Mouse (Mus musculus): ENCODE measurements around the gene Nrg4. TPM values are rescaled to one million over a fixed set of nuclear protein-coding genes. Genes with fewer than 3 reads are reported as not detected.

The Nrg4 gene
- total RNA-seq, 2 experiments from 2014 or later, result not detected

- no peak for ATAC-seq (replicated peaks; ENCODE audit: low FRiP score, low TSS enrichment, poor library complexity, severe bottlenecking)
Observed at GRCm38 (mm10) chr9:55324516-55324915, 2.1 kb downstream of the Nrg4 start.

GRCm38 (mm10) chr9:55324085-55324484 is 2.6 kb downstream of the Nrg4 start:
- no peak for ATAC-seq (replicated peaks; ENCODE audit: low FRiP score, low TSS enrichment, poor library complexity, severe bottlenecking)

- no peak for ATAC-seq (replicated peaks; ENCODE audit: low FRiP score, low TSS enrichment, poor library complexity, severe bottlenecking)
Observed at GRCm38 (mm10) chr9:55322641-55323040, 4.0 kb downstream of the Nrg4 start.

GRCm38 (mm10) chr9:55313619-55314261 is 12.9 kb downstream of the Nrg4 start:
- no peak for ATAC-seq (replicated peaks; ENCODE audit: low FRiP score, low TSS enrichment, poor library complexity, severe bottlenecking)

GRCm38 (mm10) chr9:55311560-55311959 is 15.1 kb downstream of the Nrg4 start:
- ATAC-seq (replicated peaks; ENCODE audit: low FRiP score, low TSS enrichment, poor library complexity, severe bottlenecking), result peak; percentile 92

GRCm38 (mm10) chr9:55308455-55308854 is 18.2 kb downstream of the Nrg4 start:
- no peak for ATAC-seq (replicated peaks; ENCODE audit: low FRiP score, low TSS enrichment, poor library complexity, severe bottlenecking)

GRCm38 (mm10) chr9:55307557-55307956 is 19.1 kb downstream of the Nrg4 start:
- no peak for ATAC-seq (replicated peaks; ENCODE audit: low FRiP score, low TSS enrichment, poor library complexity, severe bottlenecking)

GRCm38 (mm10) chr9:55307066-55307465 is 19.6 kb downstream of the Nrg4 start:
- no peak for ATAC-seq (replicated peaks; ENCODE audit: low FRiP score, low TSS enrichment, poor library complexity, severe bottlenecking)

- no peak for ATAC-seq (replicated peaks; ENCODE audit: low FRiP score, low TSS enrichment, poor library complexity, severe bottlenecking)
Observed at GRCm38 (mm10) chr9:55296221-55296620, 30.4 kb downstream of the Nrg4 start.

GRCm38 (mm10) chr9:55291966-55292365 is 34.7 kb downstream of the Nrg4 start:
- no peak for ATAC-seq (replicated peaks; ENCODE audit: low FRiP score, low TSS enrichment, poor library complexity, severe bottlenecking)

GRCm38 (mm10) chr9:55289475-55290198 is 37.0 kb downstream of the Nrg4 start:
- ATAC-seq (replicated peaks; ENCODE audit: low FRiP score, low TSS enrichment, poor library complexity, severe bottlenecking), result no peak

- no peak for ATAC-seq (replicated peaks; ENCODE audit: low FRiP score, low TSS enrichment, poor library complexity, severe bottlenecking)
Observed at GRCm38 (mm10) chr9:55285197-55285596, 41.4 kb downstream of the Nrg4 start.

GRCm38 (mm10) chr9:55283516-55283915 is 43.1 kb downstream of the Nrg4 start:
- ATAC-seq (replicated peaks; ENCODE audit: low FRiP score, low TSS enrichment, poor library complexity, severe bottlenecking), result peak; percentile 87

- ATAC-seq (replicated peaks; ENCODE audit: low FRiP score, low TSS enrichment, poor library complexity, severe bottlenecking), result no peak
Observed at GRCm38 (mm10) chr9:55279114-55279825, 47.4 kb downstream of the Nrg4 start.

- no peak for ATAC-seq (replicated peaks; ENCODE audit: low FRiP score, low TSS enrichment, poor library complexity, severe bottlenecking)
Observed at GRCm38 (mm10) chr9:55277562-55277961, 49.1 kb downstream of the Nrg4 start.

- ATAC-seq (replicated peaks; ENCODE audit: low FRiP score, low TSS enrichment, poor library complexity, severe bottlenecking), result no peak
Observed at GRCm38 (mm10) chr9:55273906-55274305, 52.7 kb downstream of the Nrg4 start.

GRCm38 (mm10) chr9:55271960-55272560 is 54.6 kb downstream of the Nrg4 start:
- ATAC-seq (replicated peaks; ENCODE audit: low FRiP score, low TSS enrichment, poor library complexity, severe bottlenecking), result no peak

GRCm38 (mm10) chr9:55264356-55265302 is 62.0 kb downstream of the Nrg4 start:
- peak; percentile 59 for ATAC-seq (replicated peaks; ENCODE audit: low FRiP score, low TSS enrichment, poor library complexity, severe bottlenecking)

GRCm38 (mm10) chr9:55259741-55260140 is 66.9 kb downstream of the Nrg4 start:
- ATAC-seq (replicated peaks; ENCODE audit: low FRiP score, low TSS enrichment, poor library complexity, severe bottlenecking), result no peak
